Mouse (Mus musculus) MEL (cell line): ENCODE measurements around the gene Trim16.

Experiments used
- EP300 ChIP-seq, 2 experiments: IDR thresholded peaks; 2 replicates each; pipeline ENCODE4 v1.6.1; 2011; ENCODE audit warnings: improper control_type of control experiment in 2 of 2, low read length in 2 of 2, low read depth in 1 of 2, mild to moderate bottlenecking in 1 of 2
- JUND ChIP-seq: IDR thresholded peaks from 2 replicates; pipeline ENCODE4 v1.6.1; 2011; ENCODE audit warnings: low read depth, mild to moderate bottlenecking, improper control_type of control experiment, low read length
- MEF2A ChIP-seq: IDR thresholded peaks from 2 replicates; pipeline ENCODE4 v1.6.1; 2014; ENCODE audit warnings: low read depth, mild to moderate bottlenecking, inconsistent platforms, low read length, improper control_type of control experiment; ENCODE audit not compliant: poor library complexity, insufficient replicate concordance, severe bottlenecking; ENCODE audit errors: extremely low read depth
- POLR2A ChIP-seq, 2 experiments: IDR thresholded peaks; 2 replicates each; pipeline ENCODE4 v1.6.1; 2011 to 2012; ENCODE audit warnings: low read length in 2 of 2, mild to moderate bottlenecking in 2 of 2, control low read depth in 1 of 2, improper control_type of control experiment in 1 of 2, low read depth in 1 of 2, moderate library complexity in 1 of 2; ENCODE audit not compliant: control insufficient read depth in 1 of 2, insufficient read depth in 1 of 2, poor library complexity in 1 of 2
- POLR2AphosphoS5 ChIP-seq: IDR thresholded peaks from 2 replicates; pipeline ENCODE4 v1.6.1; 2012; ENCODE audit warnings: low read depth, borderline replicate concordance, mild to moderate bottlenecking, inconsistent platforms, low read length, moderate library complexity, mixed read lengths
- SMC3 ChIP-seq: IDR thresholded peaks from 2 replicates; pipeline ENCODE4 v1.6.1; 2011; ENCODE audit warnings: low read depth, low read length, improper control_type of control experiment
- TBP ChIP-seq: IDR thresholded peaks from 2 replicates; pipeline ENCODE4 v1.8.0; 2011; ENCODE audit warnings: low read depth, low read length, improper control_type of control experiment

DNA sequence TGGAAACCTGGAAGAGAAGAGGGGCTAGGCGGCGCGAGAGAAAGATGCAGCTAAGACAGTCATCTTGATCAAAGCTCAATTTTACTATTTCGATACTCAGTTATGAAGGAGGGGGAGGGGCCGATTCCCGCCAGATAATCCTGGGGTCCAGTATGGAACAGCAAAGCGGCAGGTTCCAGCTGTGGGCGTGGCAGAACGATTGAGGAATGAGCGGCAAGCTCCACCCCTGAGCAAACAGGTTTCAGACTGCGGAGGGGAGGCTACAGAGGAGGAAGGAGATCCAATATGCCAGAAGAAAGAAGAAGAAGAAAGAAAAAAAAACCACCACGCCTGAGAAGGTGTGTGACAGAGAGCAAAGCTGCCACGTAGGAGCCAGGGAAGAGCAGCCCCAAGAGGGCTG is 15.9 kb upstream of the Trim16 start:
- TF ChIP-seq POLR2AphosphoS5 (no peak), MEF2A (no peak), TBP (no peak), POLR2A (IDR thresholded peaks at IDR 0.05; ENCODE audit: control insufficient read depth in 1 of 2, insufficient read depth in 1 of 2, low read depth in 1 of 2, low read length in 2 of 2, poor library complexity in 1 of 2) (no peak), EP300 (IDR thresholded peaks at IDR 0.05; ENCODE audit: low read depth in 1 of 2, low read length in 2 of 2) (no peak), JUND (no peak), SMC3 (no peak)
